Mouse (Mus musculus) neural tube, embryonic 11.5 days (tissue): ENCODE measurements around the gene Srp68. TPM values are rescaled to one million over a fixed set of nuclear protein-coding genes. Genes with fewer than 3 reads are reported as not detected.

ENCODE experiments used
- ATAC-seq: fragments of 200-750 bp; cut with Nextera tagmentation; 2 replicates; pipeline ENCODE4 v1.8.0; 2017; ENCODE audit warnings: moderate number of reproducible peaks, mild to moderate bottlenecking, moderate TSS enrichment, moderate library complexity; ENCODE audit not compliant: insufficient read depth, low FRiP score, low TSS enrichment
- DNase-seq: peaks from one replicate; pipeline ENCODE4 v3.0.0-alpha.2; 2015; ENCODE audit warnings: low spot score
- H3K27ac ChIP-seq: fragments of 300-500 bp; sonication (generic); 2 replicates; pipeline ENCODE4 v1.5.1; 2014; ENCODE audit warnings: low read depth, mild to moderate bottlenecking, low read length
- H3K27me3 ChIP-seq: fragments of 300-500 bp; sonication (generic); 2 replicates; pipeline ENCODE4 v1.6.1; 2014; ENCODE audit warnings: mild to moderate bottlenecking, low read length, mixed read lengths; ENCODE audit not compliant: control insufficient read depth, insufficient read depth
- H3K36me3 ChIP-seq: fragments of 300-500 bp; sonication (generic); 2 replicates; pipeline ENCODE4 v1.6.1; 2014; ENCODE audit warnings: mild to moderate bottlenecking, low read length, moderate library complexity, mixed read lengths; ENCODE audit not compliant: control insufficient read depth, insufficient read depth
- H3K4me1 ChIP-seq: fragments of 300-500 bp; sonication (generic); 2 replicates; pipeline ENCODE4 v1.6.1; 2014; ENCODE audit warnings: low read length, mixed read lengths; ENCODE audit not compliant: control insufficient read depth, insufficient read depth
- H3K4me2 ChIP-seq: fragments of 300-500 bp; sonication (generic); 2 replicates; pipeline ENCODE4 v1.6.1; 2014; ENCODE audit warnings: low read depth, mild to moderate bottlenecking, moderate library complexity
- H3K4me3 ChIP-seq: fragments of 300-500 bp; sonication (generic); 2 replicates; pipeline ENCODE4 v1.5.1; 2014; ENCODE audit warnings: low read depth, low read length
- H3K9ac ChIP-seq: fragments of 300-500 bp; sonication (generic); 2 replicates; pipeline ENCODE4 v1.6.1; 2014; ENCODE audit warnings: mild to moderate bottlenecking, low read length
- H3K9me3 ChIP-seq: fragments of 300-500 bp; sonication (generic); 2 replicates; pipeline ENCODE4 v1.6.1; 2016; ENCODE audit warnings: low read length; ENCODE audit not compliant: control insufficient read depth
- WGBS: fragments of 180-500 bp; shearing (Covaris S2); extraction: QIAGEN DNeasy Blood & Tissue Kit; methylation state at CpG from one replicate; pipeline ENCODE4 v1.1.7; 2014; 5-methylcytosine and 5-hydroxymethylcytosine counted together
- polyA plus RNA-seq: library from polyadenylated mRNA; unstranded; fragments of >200 nt; fragmentation: Nextera tagmentation; extraction: Ambion mirVana; gene quantifications from 2 replicates; pipeline ENCODE4 v1.2.1, GENCODE M21; 2014

Gene Srp68
- polyA plus RNA-seq, 1 experiment from 2014 or later = 87.4 TPM

DNA sequence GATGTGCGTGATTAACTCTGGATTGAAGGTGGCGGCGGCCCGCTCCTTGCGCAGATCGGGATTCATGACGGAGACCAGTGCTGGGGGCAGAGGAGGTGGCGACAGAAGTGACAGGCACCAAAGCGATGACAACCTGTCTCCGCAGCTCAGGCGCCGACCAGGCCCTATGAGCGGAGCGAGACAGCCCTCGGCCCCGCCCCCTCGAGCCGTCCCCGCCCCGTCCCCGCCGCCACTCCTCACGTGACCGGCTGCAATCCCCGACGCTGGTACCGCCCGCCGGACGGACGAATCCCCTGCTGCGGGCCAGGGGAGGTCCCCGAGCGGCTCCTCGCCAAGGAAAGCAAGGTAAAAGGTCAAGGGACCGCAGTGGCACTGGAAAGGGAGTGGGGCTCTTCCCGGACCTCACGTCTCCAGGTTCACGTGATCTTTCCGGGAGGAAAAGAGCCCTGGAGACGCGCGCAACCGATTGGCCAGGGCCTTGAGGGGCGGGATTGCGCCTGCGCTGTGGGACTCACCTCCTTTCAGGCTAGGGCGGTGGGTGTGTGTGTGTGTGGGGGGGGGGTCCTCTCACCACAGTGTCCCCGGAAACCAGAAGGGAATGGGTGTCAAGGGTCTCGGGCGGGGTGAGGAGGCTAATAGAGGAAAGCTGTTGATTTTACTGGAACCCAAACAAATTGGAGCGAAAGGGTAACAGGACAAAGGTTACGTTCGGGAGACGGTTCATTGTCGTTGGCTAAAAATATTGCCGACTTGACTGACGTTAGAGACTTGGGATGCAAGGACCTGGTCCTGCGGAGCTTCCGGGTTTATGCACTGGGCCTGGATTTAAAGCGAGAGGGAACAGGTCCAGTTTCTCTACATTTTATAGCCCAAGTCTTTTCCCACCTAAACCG, 75.1 kb downstream of the Srp68 start, which contains the start of the genes Ten1 and Acox1:
TSS of gene Ten1 (plus strand) at position 217 of the 893 bp plus-strand sequence.
TSS of gene Acox1 (minus strand) at position 407 of the 893 bp plus-strand sequence.
- Histone ChIP-seq H3K36me3 (no peaks in the 10 kb centered on the region), H3K9ac (peak within 1 kb of the TSS; percentile 75), H3K27ac (peak within 1 kb of the TSS; percentile 89), H3K4me2 (peak within 1 kb of the TSS; percentile 69), H3K4me1 (no peaks in the 10 kb centered on the region), H3K9me3 (no peaks in the 10 kb centered on the region), H3K27me3 (no peaks in the 10 kb centered on the region), H3K4me3 (peak within 1 kb of the TSS; percentile 63)
- DNase-seq (peak; percentile 98), ATAC-seq (peak; percentile 99)
- WGBS = under 1% methylated on average over 62 of the region's 62 CpGs

- Histone ChIP-seq H3K9ac (peak overlapping the region; percentile 75), H3K4me2 (peak overlapping the region; percentile 69), H3K9me3 (no peaks in the 10 kb centered on the region), H3K27me3 (no peaks in the 10 kb centered on the region), H3K4me3 (peak overlapping the region; percentile 63), H3K27ac (peak overlapping the region; percentile 89; the same call in 1 of the 2 replicates), H3K36me3 (no peaks in the 10 kb centered on the region), H3K4me1 (no peaks in the 10 kb centered on the region)
- DNase-seq = no peak
- ATAC-seq = no peak
- WGBS = 28% methylated on average over 13 of the region's 13 CpGs
These were observed 75.9 kb downstream of the Srp68 start for GRCm38 (mm10) chr11:116198132-116198531.

DNA sequence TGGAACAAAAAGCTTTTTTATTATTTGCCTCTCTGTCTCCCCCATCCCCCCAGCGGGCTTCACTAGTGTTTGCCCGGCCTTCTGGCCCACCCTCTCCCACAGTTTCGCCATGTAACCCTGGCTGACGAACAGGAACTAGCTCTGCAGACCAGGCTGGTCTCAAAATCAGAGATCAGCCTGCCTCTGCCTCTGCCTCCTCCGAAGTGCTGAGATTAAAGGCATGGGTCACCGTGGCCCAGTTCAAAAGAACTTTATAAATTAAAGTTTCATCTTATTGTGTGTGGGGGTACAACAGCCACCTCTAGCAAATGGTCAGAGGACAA, 76.5 kb downstream of the Srp68 start:
- DNase-seq (no peak), ATAC-seq (no peak)
- 93% methylated on average over 6 of the region's 6 CpGs for whole genome bisulfite sequencing
- Histone ChIP-seq H3K27ac (no peak overlapping the region), H3K27me3 (no peaks in the 10 kb centered on the region), H3K9me3 (no peaks in the 10 kb centered on the region), H3K4me1 (no peaks in the 10 kb centered on the region), H3K9ac (no peak overlapping the region), H3K4me3 (no peak overlapping the region), H3K36me3 (no peaks in the 10 kb centered on the region), H3K4me2 (no peak overlapping the region)

DNA sequence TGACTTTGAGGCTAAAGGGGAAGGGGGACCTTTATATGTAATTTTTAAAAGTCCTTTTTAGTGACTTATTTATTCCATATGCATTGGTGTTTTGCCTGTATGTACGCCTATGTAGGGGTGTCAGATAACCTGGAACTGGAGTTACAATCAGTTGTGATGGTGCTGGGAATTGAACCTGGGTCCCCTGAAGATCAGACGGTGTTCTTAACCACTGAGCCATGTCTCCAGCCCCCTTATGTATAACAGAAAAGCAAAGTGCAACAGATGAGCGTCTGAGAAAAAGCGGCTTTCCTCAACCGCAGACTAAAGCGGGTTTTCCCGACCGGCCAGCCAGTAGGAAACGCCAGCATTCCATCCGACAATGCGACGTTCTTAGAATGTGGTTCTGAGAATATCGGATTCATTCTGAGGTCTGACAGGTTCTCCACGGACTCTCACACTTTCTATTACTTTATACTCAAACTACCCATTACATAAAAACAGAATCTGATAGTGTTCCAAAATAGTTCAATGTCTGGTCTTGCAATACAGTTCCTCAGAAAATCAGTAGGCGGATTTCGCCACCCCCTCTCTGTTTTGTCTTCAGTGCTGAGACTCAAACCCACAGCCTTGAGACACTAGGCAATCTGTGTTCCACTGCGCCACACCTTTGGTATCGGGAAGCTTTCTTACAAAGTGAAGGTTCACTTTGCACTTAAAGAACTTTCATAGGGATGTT, 77.0 kb downstream of the Srp68 start:
- no peak for ATAC-seq
- 95% methylated on average over 18 of the region's 18 CpGs for WGBS

DNA sequence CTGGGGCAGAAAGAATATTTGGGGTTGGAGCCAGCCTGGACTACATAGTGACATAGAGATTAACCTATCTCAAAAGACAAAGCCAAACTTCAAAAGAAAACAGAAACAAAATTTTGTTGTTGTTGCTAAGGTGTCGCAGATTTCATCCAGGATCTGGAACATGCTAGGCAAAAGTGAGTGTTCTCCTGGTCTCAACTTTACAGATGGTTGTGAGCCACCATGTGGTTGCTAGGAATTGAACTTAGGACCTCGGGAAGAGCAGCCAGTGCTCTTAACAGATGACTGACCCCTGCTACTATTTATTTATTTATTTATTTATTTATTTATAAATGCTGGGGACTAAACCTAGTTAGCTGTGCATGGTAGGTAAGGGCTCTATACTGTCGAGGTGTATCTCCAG, 77.7 kb downstream of the Srp68 start:
- Histone ChIP-seq H3K9me3 (no peaks in the 10 kb centered on the region), H3K4me3 (no peak overlapping the region), H3K36me3 (no peaks in the 10 kb centered on the region), H3K9ac (no peak overlapping the region), H3K27me3 (no peaks in the 10 kb centered on the region), H3K4me1 (no peaks in the 10 kb centered on the region), H3K27ac (no peak overlapping the region), H3K4me2 (no peak overlapping the region)
- ATAC-seq (no peak), DNase-seq (no peak)
- 86% methylated on average over 3 of the region's 3 CpGs for WGBS

More for the DNA sequence above, 77.0 kb downstream of the Srp68 start:
- Histone ChIP-seq H3K9me3 (no peaks in the 10 kb centered on the region), H3K4me3 (no peak overlapping the region), H3K4me1 (no peaks in the 10 kb centered on the region), H3K4me2 (no peak overlapping the region), H3K9ac (no peak overlapping the region), H3K36me3 (no peaks in the 10 kb centered on the region), H3K27me3 (no peaks in the 10 kb centered on the region), H3K27ac (no peak overlapping the region)
- DNase-seq = no peak

DNA sequence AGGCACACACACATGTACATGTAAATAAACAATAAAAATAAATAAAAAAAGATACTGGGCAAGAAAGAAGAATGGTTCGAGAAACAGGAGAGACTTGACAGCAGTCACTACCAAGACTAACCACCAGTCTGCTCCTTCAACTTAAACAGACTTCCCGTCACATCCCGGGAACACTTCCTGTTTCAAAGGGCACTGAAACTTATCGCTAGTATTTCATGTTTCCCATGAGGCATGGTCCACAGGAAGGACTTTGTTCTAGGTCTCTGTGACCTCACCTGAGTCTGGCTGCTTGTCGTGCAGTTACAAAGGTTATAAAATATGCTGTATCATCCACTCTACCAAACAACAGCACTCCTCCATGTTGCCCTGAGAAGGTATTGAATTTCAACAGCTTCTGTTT, 78.8 kb downstream of the Srp68 start:
- no peak for DNase-seq
- no peaks in the 10 kb centered on the region for H3K27me3 ChIP-seq

More for the DNA sequence above, 78.8 kb downstream of the Srp68 start:
- 84% methylated on average over 5 of the region's 5 CpGs for whole genome bisulfite sequencing
- no peak overlapping the region for H3K4me3 ChIP-seq
- ATAC-seq = no peak
- no peaks in the 10 kb centered on the region for H3K4me1 ChIP-seq
- H3K27ac ChIP-seq = no peak overlapping the region
- H3K36me3 ChIP-seq = no peaks in the 10 kb centered on the region
- H3K9ac ChIP-seq = no peak overlapping the region; the same call in 1 of the 2 replicates
- H3K9me3 ChIP-seq = no peaks in the 10 kb centered on the region
- no peak overlapping the region for H3K4me2 ChIP-seq

Other genes with a start within 250 kb of the Srp68 start
- 1,827 and 1,865 TPM in 2 replicates for gene H3f3b, start 246.3 kb downstream of the Srp68 start, polyA plus RNA-seq
- gene Unk, start 243.9 kb downstream of the Srp68 start, polyA plus RNA-seq = 30.3 and 34.4 TPM in 2 replicates
- 1.3 and 1.5 TPM in 2 replicates for gene Unc13d, start 196.3 kb downstream of the Srp68 start, polyA plus RNA-seq
- gene Wbp2, start 187.2 kb downstream of the Srp68 start, polyA plus RNA-seq = 95.3 and 105 TPM in 2 replicates
- gene Trim47, start 147.0 kb downstream of the Srp68 start, polyA plus RNA-seq = 3.2 and 3.3 TPM in 2 replicates
- gene Trim65, start 143.1 kb downstream of the Srp68 start, polyA plus RNA-seq = 1.6 TPM in 2 replicates
- 99.8 and 102 TPM in 2 replicates for gene Mrpl38, start 135.3 kb downstream of the Srp68 start, polyA plus RNA-seq
- 35.7 and 37.0 TPM in 2 replicates for gene Fbf1, start 106.1 kb downstream of the Srp68 start, polyA plus RNA-seq
- gene Ten1, start 75.4 kb downstream of the Srp68 start, polyA plus RNA-seq = 54.9 and 63.6 TPM in 2 replicates
- 33.2 and 34.4 TPM in 2 replicates for gene Acox1, start 75.2 kb downstream of the Srp68 start, polyA plus RNA-seq
- gene Evpl, start 36.1 kb downstream of the Srp68 start, polyA plus RNA-seq = 0.90 and 0.93 TPM in 2 replicates
- 0.49 and 0.70 TPM in 2 replicates for gene Galr2, start 6.7 kb upstream of the Srp68 start, polyA plus RNA-seq
- 74.3 and 75.5 TPM in 2 replicates for gene Exoc7, start 33.0 kb upstream of the Srp68 start, polyA plus RNA-seq
- 2.5 and 3.1 TPM in 2 replicates for gene Foxj1, start 61.2 kb upstream of the Srp68 start, polyA plus RNA-seq
- gene Rnf157, start 138.8 kb upstream of the Srp68 start, polyA plus RNA-seq = 31.1 and 34.6 TPM in 2 replicates
- 90.3 and 92.4 TPM in 2 replicates for gene Ubald2, start 159.9 kb upstream of the Srp68 start, polyA plus RNA-seq
- gene Qrich2, start 192.0 kb upstream of the Srp68 start, polyA plus RNA-seq = 0.40 TPM in 1 of 2 replicates, not detected in the other
- gene Prpsap1, start 220.0 kb upstream of the Srp68 start, polyA plus RNA-seq = 212 and 222 TPM in 2 replicates